Mouse (Mus musculus) liver, embryonic 11.5 days (tissue): Measurements from ENCODE around the gene Nav2. TPM values are rescaled to one million over a fixed set of nuclear protein-coding genes. Genes with fewer than 3 reads are reported as not detected.

Experiments used
- ATAC-seq: fragments of 200-750 bp; cut with Nextera tagmentation; replicated peaks from 2 replicates; pipeline ENCODE4 v1.8.0; 2017; ENCODE audit warnings: moderate number of reproducible peaks, mild to moderate bottlenecking, moderate TSS enrichment, moderate library complexity; ENCODE audit not compliant: low FRiP score
- DNase-seq: peaks from one replicate; pipeline ENCODE4 v3.0.0-alpha.2; 2017; ENCODE audit warnings: low spot score
- H3K27ac ChIP-seq: fragments of 300-500 bp; sonication (generic); 2 replicates; pipeline ENCODE4 v1.5.1; 2014; ENCODE audit warnings: mild to moderate bottlenecking, low read depth, low read length, control low read depth
- H3K27me3 ChIP-seq: fragments of 300-500 bp; sonication (generic); replicated peaks from 2 replicates; pipeline ENCODE4 v1.6.1; 2014; ENCODE audit warnings: low read length, mixed read lengths; ENCODE audit not compliant: control insufficient read depth, insufficient read depth
- H3K36me3 ChIP-seq: fragments of 300-500 bp; sonication (generic); 2 replicates; pipeline ENCODE4 v1.6.1; 2014; ENCODE audit warnings: mild to moderate bottlenecking, low read length, moderate library complexity, mixed read lengths; ENCODE audit not compliant: control insufficient read depth, insufficient read depth
- H3K4me1 ChIP-seq: fragments of 300-500 bp; sonication (generic); replicated peaks from 2 replicates; pipeline ENCODE4 v1.6.1; 2014; ENCODE audit warnings: low read length, mixed read lengths; ENCODE audit not compliant: control insufficient read depth, insufficient read depth
- H3K4me2 ChIP-seq: fragments of 300-500 bp; sonication (generic); 2 replicates; pipeline ENCODE4 v1.6.1; 2014; ENCODE audit warnings: mild to moderate bottlenecking, control low read depth, moderate library complexity
- H3K4me3 ChIP-seq: fragments of 300-500 bp; sonication (generic); 2 replicates; pipeline ENCODE4 v1.5.1; 2014; ENCODE audit warnings: low read depth, low read length, control low read depth
- H3K9ac ChIP-seq: fragments of 300-500 bp; sonication (generic); 2 replicates; pipeline ENCODE4 v1.6.1; 2014; ENCODE audit warnings: low read depth, low read length, control low read depth
- H3K9me3 ChIP-seq: fragments of 300-500 bp; sonication (generic); 2 replicates; pipeline ENCODE4 v1.6.1; 2016; ENCODE audit warnings: low read length, inconsistent platforms, mixed read lengths; ENCODE audit not compliant: control insufficient read depth
- WGBS: fragments of 180-500 bp; shearing (Covaris S2); extraction: QIAGEN DNeasy Blood & Tissue Kit; methylation state at CpG from one replicate; pipeline ENCODE4 v1.1.7; 2014; 5-methylcytosine and 5-hydroxymethylcytosine counted together
- polyA plus RNA-seq: library from polyadenylated mRNA; unstranded; fragments of >200 nt; fragmentation: Nextera tagmentation; extraction: Ambion mirVana; gene quantifications from 2 replicates; pipeline ENCODE4 v1.2.1, GENCODE M21; 2014

Nav2 gene
- polyA plus RNA-seq, 1 experiment from 2014 or later, result 6.2 TPM

DNA sequence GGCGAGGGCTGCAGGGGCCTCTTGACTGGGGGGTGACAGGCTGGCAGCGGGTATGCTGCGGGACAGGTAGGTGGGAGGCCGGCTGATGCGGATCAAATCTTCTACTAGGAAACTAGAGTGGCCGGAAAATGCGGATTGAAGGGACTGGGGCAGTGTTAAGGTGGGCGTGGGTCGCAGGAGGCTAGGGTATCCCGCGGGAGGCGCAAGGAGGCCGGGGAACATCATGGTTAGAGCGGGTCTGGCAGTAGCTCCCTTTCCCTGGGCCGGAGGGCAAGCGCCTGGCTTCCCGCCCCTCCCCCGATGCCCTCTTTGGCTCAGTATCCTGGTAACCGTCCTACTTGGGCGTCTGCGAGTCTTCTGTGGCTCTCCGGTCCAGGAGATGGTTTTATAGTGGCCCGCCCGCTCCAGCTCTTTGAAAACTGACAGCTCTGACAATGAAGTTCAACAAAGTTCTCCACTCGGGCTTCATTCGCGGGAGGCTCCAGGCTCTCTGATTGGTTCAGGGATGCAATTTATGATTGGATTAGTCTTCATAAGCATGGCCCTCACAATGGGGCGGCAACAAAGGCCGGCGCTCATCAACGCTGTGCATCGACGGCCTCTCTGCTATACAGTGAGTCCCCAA, 728.1 kb downstream of the Nav2 start, which contains the start of gene Dbx1:
Dbx1 (minus strand) TSS at position 359 of the 625 bp plus-strand sequence.
- Histone ChIP-seq H3K36me3 (no peaks in the 10 kb centered on the region), H3K4me1 (peaks cover 4% of the 10 kb centered on the region; the same call in 1 of the 2 replicates), H3K9ac (no peak within 1 kb of the TSS), H3K27me3 (peaks cover 99% of the 10 kb centered on the region), H3K4me2 (no peak within 1 kb of the TSS), H3K9me3 (no peaks in the 10 kb centered on the region), H3K27ac (no peak within 1 kb of the TSS), H3K4me3 (no peak within 1 kb of the TSS)
- DNase-seq (peak; percentile 36), ATAC-seq (no peak)
- WGBS, result 2% methylated on average over 33 of the region's 33 CpGs

DNA sequence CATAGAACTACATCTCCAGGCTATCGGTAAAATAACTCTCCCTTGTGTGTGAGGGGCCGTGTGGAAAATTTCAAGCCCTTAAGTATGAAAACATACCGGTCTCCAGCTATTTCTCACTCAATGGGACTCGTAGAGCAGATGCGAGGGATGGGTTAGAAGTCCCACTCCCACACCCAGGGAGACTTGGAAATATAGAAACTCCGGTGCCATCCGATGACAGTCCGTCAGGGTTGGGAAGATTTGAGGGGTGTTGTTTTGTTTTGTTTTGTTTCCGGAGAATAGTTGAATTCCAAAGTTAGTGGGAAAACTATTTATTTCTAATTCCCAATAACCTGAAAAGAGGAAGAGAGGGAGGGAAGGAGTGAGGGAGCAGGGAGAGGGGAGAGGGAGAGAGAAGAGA, 728.8 kb downstream of the Nav2 start:
- H3K4me1 ChIP-seq, result peaks cover 4% of the 10 kb centered on the region; the same call in 1 of the 2 replicates
- H3K9ac ChIP-seq, result no peak overlapping the region
- H3K36me3 ChIP-seq, result no peaks in the 10 kb centered on the region
- no peak overlapping the region for H3K4me3 ChIP-seq
- H3K27ac ChIP-seq, result no peak overlapping the region
- H3K27me3 ChIP-seq, result peaks cover 95% of the 10 kb centered on the region
- WGBS, result 2% methylated on average over 9 of the region's 9 CpGs
- no peaks in the 10 kb centered on the region for H3K9me3 ChIP-seq
- H3K4me2 ChIP-seq, result no peak overlapping the region
- ATAC-seq, result no peak
- DNase-seq, result no peak

DNA sequence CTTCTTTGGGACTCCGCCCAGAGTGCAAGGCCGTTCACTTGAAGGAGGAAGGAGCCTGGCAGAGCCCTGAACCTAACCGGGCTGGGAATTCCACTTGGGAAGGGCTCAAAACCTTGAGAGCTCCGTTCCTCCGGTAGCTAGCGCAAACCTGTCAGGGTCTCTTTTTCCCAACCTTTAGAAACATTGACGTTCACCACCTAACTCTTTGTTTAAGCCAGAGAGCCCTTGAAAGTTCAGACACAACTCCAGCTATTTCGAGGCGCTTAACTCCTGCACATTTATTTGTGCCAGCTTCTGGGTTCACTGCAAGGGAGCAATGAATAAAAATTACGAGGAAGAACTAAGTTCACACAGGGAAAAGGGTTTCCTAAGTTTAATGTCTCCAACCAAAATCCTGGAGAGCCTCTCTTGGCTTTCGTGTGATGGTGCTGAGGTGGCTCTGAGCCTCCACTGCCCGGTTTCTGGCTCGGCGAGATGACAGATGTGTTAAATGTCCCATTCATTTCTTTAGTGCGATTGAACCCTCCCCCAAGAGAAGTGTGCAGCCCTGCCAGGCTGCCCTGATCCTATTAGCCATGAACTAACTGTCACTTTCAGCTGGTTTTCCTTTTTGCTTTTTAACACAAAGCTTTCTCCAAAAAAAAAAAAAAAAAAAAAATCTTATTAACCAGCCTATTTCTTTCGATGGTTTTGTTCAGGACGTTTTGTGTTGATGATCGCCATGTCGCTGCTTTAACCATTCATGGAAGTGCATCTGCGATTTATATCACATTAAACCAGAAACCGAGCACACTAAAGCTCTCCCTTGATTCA, 729.5 kb downstream of the Nav2 start:
- Histone ChIP-seq H3K36me3 (no peaks in the 10 kb centered on the region), H3K4me1 (peaks cover 4% of the 10 kb centered on the region; the same call in 1 of the 2 replicates), H3K27me3 (peaks cover 87% of the 10 kb centered on the region), H3K27ac (no peak overlapping the region), H3K9me3 (no peaks in the 10 kb centered on the region), H3K4me3 (no peak overlapping the region), H3K4me2 (no peak overlapping the region), H3K9ac (no peak overlapping the region)
- DNase-seq (no peak), ATAC-seq (no peak)
- 2% methylated on average over 21 of the region's 21 CpGs for WGBS

GRCm38 (mm10) chr7:49638941-49639776, 730.6 kb downstream of the Nav2 start:
- ATAC-seq, result no peak
- Histone ChIP-seq H3K36me3 (no peaks in the 10 kb centered on the region), H3K9ac (no peak overlapping the region), H3K4me3 (no peak overlapping the region), H3K4me2 (peak overlapping the region; percentile 21), H3K9me3 (no peaks in the 10 kb centered on the region), H3K4me1 (peaks cover 1% of the 10 kb centered on the region; the same call in 1 of the 2 replicates), H3K27me3 (peaks cover 76% of the 10 kb centered on the region), H3K27ac (no peak overlapping the region)
- WGBS, result 3% methylated on average over 35 of the region's 35 CpGs
- DNase-seq, result no peak

GRCm38 (mm10) chr7:49639864-49640708, 731.6 kb downstream of the Nav2 start:
- H3K4me2 ChIP-seq, result no peak overlapping the region
- H3K4me1 ChIP-seq, result no peaks in the 10 kb centered on the region
- 21% methylated on average over 18 of the region's 18 CpGs for WGBS
- H3K27me3 ChIP-seq, result peaks cover 67% of the 10 kb centered on the region
- DNase-seq, result no peak
- H3K36me3 ChIP-seq, result no peaks in the 10 kb centered on the region
- H3K9me3 ChIP-seq, result no peaks in the 10 kb centered on the region
- no peak for ATAC-seq
- no peak overlapping the region for H3K9ac ChIP-seq
- no peak overlapping the region for H3K4me3 ChIP-seq
- no peak overlapping the region for H3K27ac ChIP-seq

GRCm38 (mm10) chr7:49640709-49641305, 732.3 kb downstream of the Nav2 start:
- no peaks in the 10 kb centered on the region for H3K9me3 ChIP-seq
- H3K4me1 ChIP-seq, result no peaks in the 10 kb centered on the region
- peaks cover 60% of the 10 kb centered on the region for H3K27me3 ChIP-seq
- no peaks in the 10 kb centered on the region for H3K36me3 ChIP-seq
- 31% methylated on average over 3 of the region's 3 CpGs for WGBS
- no peak overlapping the region for H3K27ac ChIP-seq
- ATAC-seq (no peak), DNase-seq (no peak)
- no peak overlapping the region for H3K4me3 ChIP-seq
- no peak overlapping the region for H3K9ac ChIP-seq
- H3K4me2 ChIP-seq, result no peak overlapping the region
